Mouse (Mus musculus): Measurements from ENCODE around the gene Polr2a. TPM values are rescaled to one million over a fixed set of nuclear protein-coding genes. Genes with fewer than 3 reads are reported as not detected.

The Polr2a gene
- polyA plus RNA-seq, 1 experiment from 2014 or later: 39.3 TPM

DNA sequence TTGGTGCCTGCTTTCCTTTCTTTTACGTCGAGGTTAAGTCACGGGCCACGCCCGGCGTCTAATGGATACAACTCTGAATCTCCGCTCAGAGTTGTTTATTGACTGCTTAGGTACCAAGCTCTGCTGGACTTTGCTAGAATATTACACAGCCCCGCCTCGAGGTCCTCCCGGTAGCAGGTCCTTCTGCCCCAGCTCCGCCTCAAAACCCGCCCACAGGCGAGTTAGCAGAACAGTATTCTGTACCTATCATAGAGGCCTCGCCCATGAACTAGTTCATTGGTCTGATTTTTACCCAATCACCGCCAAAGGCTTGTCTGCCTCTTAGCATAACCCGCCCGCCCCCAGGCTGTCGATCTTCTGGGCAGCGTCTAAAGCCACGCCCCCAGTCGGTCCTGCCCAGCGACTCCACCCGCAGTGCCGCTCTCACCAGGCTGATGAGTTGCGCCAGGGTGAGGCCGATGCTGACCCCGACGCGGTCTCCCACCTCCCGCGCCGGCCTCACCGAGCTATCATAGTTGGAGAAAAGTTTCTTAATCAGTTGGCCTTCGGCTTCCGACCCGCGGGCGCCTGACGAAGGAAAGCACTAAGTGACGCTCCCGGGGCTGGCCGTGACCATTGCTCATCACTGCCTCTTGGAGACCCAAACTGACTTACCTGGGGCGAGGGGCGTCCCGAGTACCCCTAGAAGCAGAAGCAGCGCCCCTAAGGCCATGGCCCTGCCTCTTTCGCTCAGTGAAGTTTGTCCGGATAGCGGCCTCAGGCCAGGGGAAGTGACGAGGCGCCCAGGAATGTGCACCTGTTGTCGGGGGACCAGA, 36.9 kb upstream of the Polr2a start, which contains the start of gene Chrnb1:
Chrnb1 (minus strand) TSS at position 776 of the 815 bp plus-strand sequence.
- Histone ChIP-seq H3K4me3 (ENCODE audit: low read depth, low read length) (peak within 1 kb of the TSS; percentile 44), H3K27ac (ENCODE audit: low read length) (no peak within 1 kb of the TSS), H3K9me3 (ENCODE audit: control insufficient read depth, low read depth, low read length) (no peaks in the 10 kb centered on the region), H3K4me1 (ENCODE audit: control insufficient read depth, insufficient read depth, low read length) (peaks cover 15% of the 10 kb centered on the region), H3K27me3 (ENCODE audit: control insufficient read depth, insufficient read depth, low read length) (no peaks in the 10 kb centered on the region), H3K9ac (replicated peaks; ENCODE audit: low read depth, low read length) (0 out of 2 replicates have a peak within 1 kb of the TSS, but pooled peaks have one; percentile 28), H3K4me2 (replicated peaks; ENCODE audit: low read depth, low read length) (peak within 1 kb of the TSS; percentile 95), H3K36me3 (ENCODE audit: control insufficient read depth, insufficient read depth, low read length) (no peaks in the 10 kb centered on the region)
- ATAC-seq (ENCODE audit: insufficient number of reproducible peaks, insufficient read depth, low FRiP score, low read depth): peak; percentile 97
- 1% methylated on average over 52 of the region's 52 CpGs for WGBS

GRCm38 (mm10) chr11:69793429-69793828, 35.0 kb upstream of the Polr2a start:
- Histone ChIP-seq H3K4me2 (replicated peaks; ENCODE audit: low read depth, low read length) (no peak overlapping the region), H3K27ac (ENCODE audit: low read length) (no peak overlapping the region), H3K4me1 (ENCODE audit: control insufficient read depth, insufficient read depth, low read length) (no peaks in the 10 kb centered on the region; the same call in 1 of the 2 replicates), H3K9me3 (ENCODE audit: control insufficient read depth, low read depth, low read length) (no peaks in the 10 kb centered on the region), H3K36me3 (ENCODE audit: control insufficient read depth, insufficient read depth, low read length) (no peaks in the 10 kb centered on the region), H3K9ac (replicated peaks; ENCODE audit: low read depth, low read length) (no peak overlapping the region), H3K4me3 (ENCODE audit: low read depth, low read length) (no peak overlapping the region), H3K27me3 (ENCODE audit: control insufficient read depth, insufficient read depth, low read length) (no peaks in the 10 kb centered on the region)
- no peak for ATAC-seq (ENCODE audit: insufficient number of reproducible peaks, insufficient read depth, low FRiP score, low read depth)
- 66% methylated on average over 5 of the region's 5 CpGs for WGBS

DNA sequence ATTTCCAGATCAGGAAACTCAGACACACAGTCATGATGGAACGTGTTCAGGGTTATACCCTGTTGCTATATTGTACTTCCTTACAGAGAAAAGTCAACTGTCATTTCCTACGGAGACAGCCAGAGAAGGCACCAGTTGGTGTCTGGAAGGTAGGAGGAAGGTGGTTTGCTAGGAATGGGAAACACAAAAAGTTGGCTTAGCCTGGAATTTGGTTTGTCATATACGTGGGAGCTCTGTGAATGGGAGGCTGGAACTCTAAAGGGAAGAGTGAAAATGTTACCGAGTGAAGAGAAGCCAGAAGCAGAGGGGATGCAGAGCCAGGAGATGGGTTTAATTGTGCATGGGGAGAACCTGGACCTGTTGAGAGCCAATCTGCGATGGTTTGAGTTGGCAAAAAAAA, 33.0 kb upstream of the Polr2a start:
- 69% methylated on average over 5 of the region's 5 CpGs for WGBS
- H3K36me3 ChIP-seq (ENCODE audit: control insufficient read depth, insufficient read depth, low read length): no peaks in the 10 kb centered on the region
- H3K9me3 ChIP-seq (ENCODE audit: control insufficient read depth, low read depth, low read length): no peaks in the 10 kb centered on the region
- no peak overlapping the region for H3K27ac ChIP-seq (ENCODE audit: low read length)
- ATAC-seq (ENCODE audit: insufficient number of reproducible peaks, insufficient read depth, low FRiP score, low read depth): no peak
- no peak overlapping the region for H3K4me3 ChIP-seq (ENCODE audit: low read depth, low read length)
- no peak overlapping the region for H3K4me2 ChIP-seq (replicated peaks; ENCODE audit: low read depth, low read length)
- no peak overlapping the region for H3K9ac ChIP-seq (replicated peaks; ENCODE audit: low read depth, low read length)
- H3K27me3 ChIP-seq (ENCODE audit: control insufficient read depth, insufficient read depth, low read length): no peaks in the 10 kb centered on the region
- no peaks in the 10 kb centered on the region; the same call in 1 of the 2 replicates for H3K4me1 ChIP-seq (ENCODE audit: control insufficient read depth, insufficient read depth, low read length)

DNA sequence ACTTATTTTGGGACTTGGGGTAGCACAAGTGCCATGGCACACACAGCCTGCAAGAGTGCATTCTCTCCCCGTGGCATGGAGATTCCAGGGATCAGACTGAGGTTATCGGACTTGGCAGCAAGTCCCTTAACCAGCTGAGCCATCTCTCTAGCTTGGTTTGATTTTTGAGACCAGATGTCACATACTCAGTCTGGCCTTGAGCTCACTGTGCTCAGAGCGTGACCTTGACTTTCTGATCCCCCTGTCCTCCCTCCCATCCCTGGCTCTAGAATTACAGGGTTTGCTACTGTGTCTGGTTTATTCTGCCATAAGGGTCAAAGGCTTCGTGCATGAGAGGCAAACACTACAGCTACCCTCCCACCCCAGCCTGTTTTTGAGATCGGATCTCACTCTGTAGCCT, 31.0 kb upstream of the Polr2a start:
- Histone ChIP-seq H3K9ac (replicated peaks; ENCODE audit: low read depth, low read length) (no peak overlapping the region), H3K27ac (ENCODE audit: low read length) (no peak overlapping the region)
- WGBS: 60% methylated on average over 5 of the region's 5 CpGs

GRCm38 (mm10) chr11:69787306-69787705, 28.9 kb upstream of the Polr2a start:
- peaks cover 3% of the 10 kb centered on the region; the same call in 1 of the 2 replicates for H3K4me1 ChIP-seq (ENCODE audit: control insufficient read depth, insufficient read depth, low read length)
- H3K9me3 ChIP-seq (ENCODE audit: control insufficient read depth, low read depth, low read length): no peaks in the 10 kb centered on the region
- no peaks in the 10 kb centered on the region for H3K27me3 ChIP-seq (ENCODE audit: control insufficient read depth, insufficient read depth, low read length)
- H3K4me2 ChIP-seq (replicated peaks; ENCODE audit: low read depth, low read length): no peak overlapping the region
- ATAC-seq (ENCODE audit: insufficient number of reproducible peaks, insufficient read depth, low FRiP score, low read depth): no peak
- H3K9ac ChIP-seq (replicated peaks; ENCODE audit: low read depth, low read length): no peak overlapping the region
- no peak overlapping the region for H3K27ac ChIP-seq (ENCODE audit: low read length)
- 87% methylated on average over 5 of the region's 5 CpGs for WGBS
- no peak overlapping the region for H3K4me3 ChIP-seq (ENCODE audit: low read depth, low read length)
- no peaks in the 10 kb centered on the region for H3K36me3 ChIP-seq (ENCODE audit: control insufficient read depth, insufficient read depth, low read length)

More for the DNA sequence above, 31.0 kb upstream of the Polr2a start:
- no peaks in the 10 kb centered on the region for H3K9me3 ChIP-seq (ENCODE audit: control insufficient read depth, low read depth, low read length)
- no peaks in the 10 kb centered on the region for H3K36me3 ChIP-seq (ENCODE audit: control insufficient read depth, insufficient read depth, low read length)
- peaks cover 3% of the 10 kb centered on the region; the same call in 1 of the 2 replicates for H3K4me1 ChIP-seq (ENCODE audit: control insufficient read depth, insufficient read depth, low read length)
- no peaks in the 10 kb centered on the region for H3K27me3 ChIP-seq (ENCODE audit: control insufficient read depth, insufficient read depth, low read length)
- H3K4me2 ChIP-seq (replicated peaks; ENCODE audit: low read depth, low read length): no peak overlapping the region
- no peak overlapping the region for H3K4me3 ChIP-seq (ENCODE audit: low read depth, low read length)
- ATAC-seq (ENCODE audit: insufficient number of reproducible peaks, insufficient read depth, low FRiP score, low read depth): no peak

GRCm38 (mm10) chr11:69784793-69785272, 26.4 kb upstream of the Polr2a start:
- no peak overlapping the region for H3K27ac ChIP-seq (ENCODE audit: low read length)
- WGBS: 27% methylated on average over 15 of the region's 15 CpGs
- no peak overlapping the region for H3K9ac ChIP-seq (replicated peaks; ENCODE audit: low read depth, low read length)

DNA sequence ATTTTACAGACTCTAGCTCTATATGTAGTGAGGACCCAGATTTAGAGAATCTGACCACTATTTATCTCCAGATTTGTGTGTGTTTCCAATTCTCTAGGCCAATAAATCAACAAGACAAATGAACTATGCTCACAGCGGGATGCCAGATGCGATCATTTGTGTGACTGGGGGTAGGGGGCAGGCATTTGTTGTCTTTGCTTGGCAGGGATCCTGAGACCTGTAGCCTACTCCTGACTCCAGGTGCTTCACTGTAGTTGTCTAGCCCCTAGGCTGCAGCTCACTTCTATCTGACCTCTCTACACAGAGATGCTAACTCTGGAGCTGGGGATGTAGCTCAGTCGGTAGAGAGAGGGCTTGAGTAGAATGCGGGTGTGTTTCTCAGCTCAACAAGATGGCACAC, 23.4 kb upstream of the Polr2a start:
- no peak for ATAC-seq (ENCODE audit: insufficient number of reproducible peaks, insufficient read depth, low FRiP score, low read depth)
- Histone ChIP-seq H3K9me3 (ENCODE audit: control insufficient read depth, low read depth, low read length) (no peaks in the 10 kb centered on the region), H3K4me2 (replicated peaks; ENCODE audit: low read depth, low read length) (no peak overlapping the region), H3K9ac (replicated peaks; ENCODE audit: low read depth, low read length) (no peak overlapping the region), H3K27me3 (ENCODE audit: control insufficient read depth, insufficient read depth, low read length) (no peaks in the 10 kb centered on the region), H3K4me3 (ENCODE audit: low read depth, low read length) (no peak overlapping the region), H3K4me1 (ENCODE audit: control insufficient read depth, insufficient read depth, low read length) (peaks cover 3% of the 10 kb centered on the region; the same call in 1 of the 2 replicates), H3K27ac (ENCODE audit: low read length) (no peak overlapping the region), H3K36me3 (ENCODE audit: control insufficient read depth, insufficient read depth, low read length) (peaks cover under 1% of the 10 kb centered on the region; the same call in 1 of the 2 replicates)
- WGBS: 24% methylated on average over 4 of the region's 4 CpGs

More at GRCm38 (mm10) chr11:69784793-69785272, 26.4 kb upstream of the Polr2a start:
- no peaks in the 10 kb centered on the region for H3K36me3 ChIP-seq (ENCODE audit: control insufficient read depth, insufficient read depth, low read length)
- H3K4me2 ChIP-seq (replicated peaks; ENCODE audit: low read depth, low read length): peak overlapping the region; percentile 37
- H3K4me3 ChIP-seq (ENCODE audit: low read depth, low read length): 0 out of 2 replicates have a peak overlapping the region, but pooled peaks have one; percentile 11
- H3K27me3 ChIP-seq (ENCODE audit: control insufficient read depth, insufficient read depth, low read length): no peaks in the 10 kb centered on the region
- no peaks in the 10 kb centered on the region for H3K9me3 ChIP-seq (ENCODE audit: control insufficient read depth, low read depth, low read length)
- peak; percentile 72; the same call in 1 of the 2 replicates for ATAC-seq (ENCODE audit: insufficient number of reproducible peaks, insufficient read depth, low FRiP score, low read depth)
- peaks cover 3% of the 10 kb centered on the region; the same call in 1 of the 2 replicates for H3K4me1 ChIP-seq (ENCODE audit: control insufficient read depth, insufficient read depth, low read length)

GRCm38 (mm10) chr11:69778985-69779384, 20.5 kb upstream of the Polr2a start:
- H3K4me1 ChIP-seq (ENCODE audit: control insufficient read depth, insufficient read depth, low read length): no peaks in the 10 kb centered on the region
- H3K36me3 ChIP-seq (ENCODE audit: control insufficient read depth, insufficient read depth, low read length): peaks cover 6% of the 10 kb centered on the region; the same call in 1 of the 2 replicates
- H3K27me3 ChIP-seq (ENCODE audit: control insufficient read depth, insufficient read depth, low read length): no peaks in the 10 kb centered on the region
- no peak overlapping the region for H3K9ac ChIP-seq (replicated peaks; ENCODE audit: low read depth, low read length)
- ATAC-seq (ENCODE audit: insufficient number of reproducible peaks, insufficient read depth, low FRiP score, low read depth): no peak
- no peaks in the 10 kb centered on the region for H3K9me3 ChIP-seq (ENCODE audit: control insufficient read depth, low read depth, low read length)
- H3K4me3 ChIP-seq (ENCODE audit: low read depth, low read length): no peak overlapping the region
- H3K27ac ChIP-seq (ENCODE audit: low read length): no peak overlapping the region
- WGBS: 49% methylated on average over 7 of the region's 7 CpGs
- H3K4me2 ChIP-seq (replicated peaks; ENCODE audit: low read depth, low read length): no peak overlapping the region

Measured in stomach, embryonic 14.5 days (tissue).